Mouse (Mus musculus): ENCODE data around the gene Gm5475.

Gm5475 gene

DNA sequence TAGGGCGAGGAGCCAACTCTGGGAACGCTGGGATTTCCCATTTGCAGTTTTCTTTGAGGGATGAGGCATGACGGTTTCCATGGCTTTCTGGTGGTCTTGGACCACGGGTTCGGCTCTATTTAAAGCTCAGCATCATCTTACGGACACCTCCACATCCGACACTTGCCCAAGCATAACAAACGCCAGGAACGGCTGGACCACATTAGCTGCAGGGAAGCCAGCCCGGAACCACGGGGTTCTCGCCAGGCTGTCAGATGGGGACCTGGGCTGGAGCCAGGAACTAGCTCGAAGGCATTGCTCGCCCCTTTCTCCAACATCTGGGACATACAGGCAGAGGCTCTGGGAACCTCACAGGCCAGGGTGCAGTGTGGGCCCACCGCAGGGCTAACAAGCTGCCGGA lies 29.3 kb downstream of the Gm5475 start:
- peak; percentile 50 for DNase-seq

DNA sequence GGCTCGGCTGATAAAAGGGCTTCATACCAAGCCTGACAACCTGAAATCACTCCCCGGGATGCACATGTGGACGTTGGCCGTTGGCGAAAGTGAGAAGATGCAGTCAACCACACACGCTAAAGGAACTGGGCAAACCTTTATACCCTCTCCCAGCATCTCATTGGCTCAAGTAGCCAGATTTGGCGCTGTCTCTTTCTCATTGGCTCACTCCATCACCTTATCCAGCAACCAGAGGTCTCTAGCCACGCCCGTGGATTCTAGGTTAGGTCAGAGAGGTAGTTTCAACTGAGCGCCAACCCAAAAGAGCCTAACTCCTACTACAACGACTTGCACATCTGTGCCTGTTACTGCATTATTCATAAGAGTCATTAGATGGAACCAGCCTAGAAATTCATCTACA lies 30.5 kb downstream of the Gm5475 start:
- no peak for DNase-seq

DNA sequence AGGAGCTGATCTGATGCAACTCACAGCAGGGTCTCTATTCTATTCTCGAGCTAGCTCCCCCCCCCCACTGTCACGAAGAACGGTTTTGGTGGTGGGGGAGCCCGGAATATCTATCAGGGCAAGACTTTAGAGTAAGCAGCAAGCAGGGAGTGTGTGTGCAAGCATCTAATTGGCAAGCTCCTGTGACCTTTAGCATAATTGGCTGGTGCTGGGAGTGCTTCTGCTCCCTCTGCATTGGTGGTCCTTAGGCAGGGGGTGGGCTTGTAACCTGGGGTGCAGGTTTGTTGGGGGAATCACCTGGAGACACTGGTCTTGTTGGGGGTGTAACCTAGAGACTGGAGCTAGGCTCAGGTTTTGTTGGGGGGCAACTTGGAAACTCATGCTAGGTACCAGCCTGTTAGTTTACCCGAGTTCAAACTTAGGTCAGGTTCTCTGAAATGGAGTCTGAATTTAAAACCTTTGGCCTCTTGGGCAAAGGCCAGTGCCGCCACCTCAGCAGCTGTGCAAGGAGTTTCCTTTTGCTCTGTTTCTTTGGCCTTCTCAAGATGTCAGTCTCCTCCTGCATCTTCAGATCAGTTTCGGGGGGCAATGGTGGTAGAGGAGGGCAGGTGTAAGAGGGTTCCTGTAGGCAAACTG lies 34.5 kb downstream of the Gm5475 start:
- DNase-seq: no peak

DNA sequence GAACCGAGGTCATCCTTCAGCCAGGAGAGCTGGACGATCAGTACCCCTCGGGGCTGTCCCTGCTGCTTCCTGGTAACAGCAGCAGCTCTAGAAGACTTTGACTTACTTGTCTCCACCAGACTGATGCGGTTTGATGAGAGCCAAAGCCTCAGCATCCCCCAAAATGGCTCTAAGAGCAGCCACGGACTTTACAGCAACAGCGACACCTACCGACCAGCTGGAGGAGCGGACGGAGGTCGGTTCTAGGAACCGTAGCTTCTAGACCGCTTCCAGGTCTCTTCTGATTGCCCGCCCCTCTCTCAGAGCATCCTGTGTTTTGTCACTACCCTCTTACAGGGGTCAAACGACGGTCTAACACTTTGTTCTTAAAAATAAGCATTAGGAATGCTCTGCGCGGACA lies 35.4 kb downstream of the Gm5475 start:
- peak; percentile 87 for DNase-seq

DNA sequence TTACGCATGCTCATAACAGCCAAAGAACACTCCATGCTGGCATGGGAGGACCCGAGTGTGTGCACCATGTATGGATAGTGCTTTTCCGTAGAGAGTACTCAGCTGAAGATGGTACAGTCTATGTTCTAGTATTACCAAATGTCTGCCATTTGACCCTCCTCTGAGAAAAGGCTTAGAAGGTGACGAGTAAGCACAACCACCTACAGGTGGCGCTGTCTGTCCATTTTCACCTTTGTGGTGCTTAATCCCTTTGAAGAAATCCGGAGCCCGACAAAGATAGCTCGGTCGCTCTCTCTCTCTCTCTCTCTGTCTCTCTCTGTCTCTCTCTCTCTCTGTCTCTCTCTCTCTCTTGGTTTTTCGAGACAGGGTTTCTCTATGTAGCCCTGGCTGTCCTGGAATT lies 36.1 kb downstream of the Gm5475 start:
- DNase-seq: peak; percentile 69

DNA sequence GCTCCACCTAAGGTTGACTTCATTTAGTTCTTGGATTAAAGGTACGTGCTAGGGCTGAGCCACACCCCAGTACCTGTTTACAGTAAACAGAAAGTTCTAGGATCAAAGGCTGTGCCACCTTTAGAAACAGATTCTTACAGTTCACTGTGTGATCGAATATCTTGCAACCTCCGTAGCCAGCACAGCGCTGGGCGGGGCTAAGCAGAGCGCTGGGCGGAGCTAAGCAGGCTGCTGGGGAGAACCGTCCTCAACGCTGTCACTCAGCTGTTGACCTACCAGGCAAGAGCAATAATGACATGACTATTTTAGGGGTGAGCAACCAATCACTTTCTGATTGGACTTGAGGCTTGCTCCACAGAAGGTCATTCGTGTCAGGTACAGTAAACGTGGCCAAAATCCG lies 39.0 kb downstream of the Gm5475 start:
- no peak for DNase-seq

DNA sequence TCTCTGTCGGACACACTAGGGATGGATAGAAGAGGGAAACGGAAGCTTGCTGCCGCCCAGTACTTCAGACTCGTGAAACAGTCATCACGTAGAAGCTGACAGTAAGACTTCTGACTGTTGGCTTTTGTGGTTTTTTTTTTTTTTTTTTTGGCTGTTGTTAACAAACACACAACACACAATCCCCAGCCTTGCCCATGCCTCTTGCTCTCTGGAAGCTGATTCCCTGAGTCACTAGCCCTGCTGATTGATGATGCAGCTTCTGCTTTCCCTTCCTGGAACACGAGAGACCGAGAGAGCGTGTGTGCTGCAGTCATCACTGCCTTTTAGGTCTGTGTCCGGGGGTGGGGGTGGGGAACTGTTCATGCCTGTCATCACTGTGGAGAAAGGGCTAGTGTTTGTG lies 39.7 kb downstream of the Gm5475 start:
- no peak for DNase-seq

DNA sequence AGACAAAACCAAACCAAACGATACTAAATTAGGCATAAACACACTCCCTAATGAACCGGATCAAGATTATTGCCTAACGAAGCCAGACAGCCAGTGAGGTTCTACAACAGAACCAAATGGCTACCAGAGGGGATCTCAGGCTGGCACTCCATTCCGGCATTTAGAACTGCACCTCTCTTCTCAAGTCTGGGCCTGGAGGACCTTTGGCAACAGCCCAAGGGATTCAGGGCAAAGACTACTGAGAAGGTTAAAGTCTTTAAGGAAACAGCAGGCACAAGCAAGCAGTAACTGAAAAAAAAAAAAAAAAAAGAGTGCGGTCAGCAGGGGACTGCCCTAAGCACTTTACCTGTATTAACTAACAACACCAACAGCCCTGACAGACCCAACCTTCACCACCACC lies 40.1 kb downstream of the Gm5475 start:
- DNase-seq: no peak

DNA sequence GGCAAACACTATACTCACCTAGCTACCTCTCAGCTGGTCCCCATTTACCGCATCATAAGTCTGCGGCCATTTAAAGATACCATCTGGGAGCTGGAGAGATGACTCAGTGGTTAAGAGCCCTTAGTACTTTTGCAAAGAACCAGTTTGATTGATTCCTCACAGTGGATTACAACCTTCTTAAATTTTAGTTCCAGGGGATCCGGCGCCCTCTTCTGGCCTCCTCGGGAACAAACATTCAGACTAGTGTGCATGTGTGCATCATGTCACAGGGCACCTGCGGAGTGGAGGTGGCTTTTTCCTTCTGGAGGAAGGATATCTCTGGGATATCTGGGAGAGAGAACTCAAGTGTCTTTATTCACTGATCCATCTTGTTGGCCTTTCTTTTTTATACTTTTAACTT lies 41.8 kb downstream of the Gm5475 start:
- DNase-seq: peak; percentile 79

DNA sequence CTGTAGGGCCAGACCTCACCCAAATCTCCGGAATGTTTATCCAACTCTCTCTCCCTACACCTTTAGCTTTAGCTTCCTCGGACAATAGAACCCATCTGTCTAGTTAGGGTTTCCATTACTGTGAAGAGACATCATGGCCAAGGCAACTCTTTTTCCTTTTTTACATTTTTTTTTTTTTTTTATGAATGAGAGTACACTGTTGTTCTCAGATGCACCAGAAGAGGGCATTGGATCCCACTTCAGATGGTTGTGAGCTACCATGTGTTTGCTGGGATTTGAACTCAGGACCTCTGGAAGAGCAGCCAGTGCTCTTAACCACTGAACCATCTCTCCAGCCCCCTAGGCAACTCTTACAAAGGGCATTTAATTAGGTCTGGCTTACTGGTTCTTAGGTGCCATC lies 43.5 kb downstream of the Gm5475 start:
- no peak for DNase-seq

DNA sequence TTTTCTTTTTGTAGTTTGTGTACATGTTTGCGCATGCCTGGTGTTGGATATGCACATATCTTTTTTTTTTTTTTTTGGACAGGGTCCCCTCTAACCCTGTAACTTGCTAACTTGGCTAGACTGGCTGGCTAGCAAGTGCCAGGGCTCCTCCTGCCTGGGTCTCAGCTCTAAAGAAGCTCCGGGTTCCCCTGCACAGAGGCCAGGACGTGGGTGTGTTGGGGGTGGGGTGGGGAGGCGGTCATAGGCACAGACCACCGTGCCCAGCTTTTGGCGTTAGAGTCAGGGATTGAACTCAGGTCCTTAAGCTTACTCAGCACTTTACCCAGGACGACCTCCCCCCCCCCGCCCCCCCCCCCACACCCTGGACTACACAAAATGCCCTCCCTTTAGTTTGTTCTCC lies 45.8 kb downstream of the Gm5475 start:
- DNase-seq: no peak

DNA sequence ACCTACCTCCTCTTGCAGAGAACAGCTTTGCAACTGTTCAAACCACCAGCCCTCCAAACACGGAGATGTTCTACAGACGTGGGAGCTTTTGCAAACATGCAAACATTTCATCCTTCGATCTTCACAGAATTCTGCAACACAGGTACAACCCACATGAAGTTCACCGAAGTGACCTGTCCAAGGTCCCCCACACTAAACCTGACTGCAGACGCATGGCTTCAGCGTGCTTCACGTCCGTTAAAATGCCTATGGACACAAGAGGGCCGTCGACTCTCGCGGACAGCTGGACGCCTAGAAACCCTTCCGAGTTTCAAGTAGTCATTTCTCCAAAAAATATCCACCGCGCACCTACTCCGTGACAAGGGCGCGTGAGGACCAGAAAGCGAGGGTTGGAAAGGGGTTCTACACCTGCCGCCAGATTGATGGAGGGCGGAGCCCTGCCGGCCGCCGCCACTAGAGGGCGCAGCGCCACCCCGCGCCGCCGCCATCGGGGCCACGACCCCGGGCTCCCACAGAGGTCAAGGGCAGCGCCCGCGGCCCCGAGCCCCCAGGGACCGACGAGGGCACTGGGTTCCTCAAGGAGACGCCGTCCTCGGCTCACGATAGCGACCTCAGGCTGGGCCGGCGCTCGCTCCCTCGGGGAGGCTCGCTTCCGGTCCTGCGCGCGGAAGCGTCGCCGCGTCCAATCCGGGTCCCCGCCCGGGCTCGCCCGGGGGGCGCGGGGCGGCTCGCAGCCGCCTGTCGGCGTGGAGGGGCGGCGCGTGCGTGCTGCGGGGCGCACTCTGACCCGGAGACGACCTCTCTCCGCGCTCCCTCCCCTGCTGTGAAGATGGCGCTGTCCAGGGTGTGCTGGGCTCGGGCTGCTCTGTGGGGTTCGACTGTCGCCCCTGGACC lies 46.6 kb downstream of the Gm5475 start, which contains the start of gene Letmd1:
TSS of gene Letmd1 (plus strand) at position 729 of the 894 bp plus-strand sequence.
- DNase-seq: peak; percentile 90

DNA sequence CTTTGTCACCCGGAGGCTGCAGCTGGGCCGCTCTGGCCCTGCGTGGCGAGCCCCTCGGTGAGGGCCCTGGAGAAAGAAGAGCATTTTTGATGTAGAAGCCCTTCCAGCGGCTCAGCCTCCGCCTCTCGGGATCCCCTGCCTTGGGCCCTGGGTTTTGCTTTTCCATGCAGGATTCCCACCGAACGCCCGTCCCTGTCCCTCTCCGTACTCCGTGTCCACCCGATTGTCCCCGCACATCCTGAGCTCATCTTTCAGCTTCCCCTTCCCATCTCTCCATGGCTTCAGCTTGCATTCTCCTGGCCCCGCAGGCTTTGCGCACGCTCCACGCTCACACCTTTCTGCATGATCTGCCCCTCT lies 47.2 kb downstream of the Gm5475 start:
- no peak for DNase-seq

DNA sequence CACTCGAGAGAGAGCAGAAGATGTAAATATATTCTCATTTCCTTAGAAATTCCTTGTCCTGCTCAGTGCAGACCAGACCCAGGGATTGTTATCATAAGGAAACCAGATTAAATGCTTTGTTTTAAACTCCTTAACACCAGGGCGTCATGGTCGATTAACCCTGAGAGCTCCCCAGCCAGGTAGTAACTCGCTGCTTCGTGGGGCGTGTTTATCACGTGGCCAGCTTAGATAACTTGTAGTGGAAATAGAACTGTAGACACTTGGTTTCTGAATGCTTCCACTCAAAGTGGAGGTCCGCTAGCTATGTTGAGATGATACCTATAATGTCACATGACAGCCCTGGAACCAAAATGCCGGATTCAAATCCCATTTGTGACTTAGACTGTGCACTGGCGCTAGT lies 48.1 kb downstream of the Gm5475 start:
- no peak for DNase-seq

DNA sequence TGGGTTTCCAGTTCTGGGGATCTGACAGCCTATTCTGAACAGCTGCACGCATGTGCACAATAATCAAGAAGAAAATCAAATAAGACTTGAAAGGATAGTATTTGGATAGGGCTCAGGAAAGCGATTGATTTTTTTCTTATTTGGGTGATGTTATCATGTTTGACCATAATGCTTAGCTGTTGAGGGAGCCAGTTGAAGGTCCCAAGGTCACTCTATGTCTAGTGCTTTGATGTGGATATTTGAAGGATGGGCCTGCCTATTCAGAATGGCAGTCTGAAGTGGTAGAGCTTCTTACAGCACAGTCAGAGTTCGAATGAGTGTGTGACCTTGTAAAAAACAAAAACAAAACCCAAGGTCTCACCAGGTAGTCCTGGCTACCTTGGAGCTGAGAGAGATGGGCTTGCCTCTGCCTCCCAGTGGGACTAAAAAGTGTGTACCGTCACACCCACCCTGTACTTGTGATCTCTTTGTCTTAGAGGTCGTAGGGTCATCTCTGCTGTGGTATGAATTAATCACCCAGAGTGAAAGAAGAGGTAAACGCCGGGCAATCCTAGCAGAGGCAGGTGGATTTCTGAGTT lies 52.1 kb downstream of the Gm5475 start:
- DNase-seq: no peak
